Mouse (Mus musculus): ENCODE measurements around the gene Pon1. TPM values are rescaled to one million over a fixed set of nuclear protein-coding genes. Genes with fewer than 3 reads are reported as not detected.
A peak's percentile ranks its signal among the peaks of the same experiment; 100 is the strongest.

Gene Pon1
- polyA plus RNA-seq, 1 experiment, result not detected

DNA sequence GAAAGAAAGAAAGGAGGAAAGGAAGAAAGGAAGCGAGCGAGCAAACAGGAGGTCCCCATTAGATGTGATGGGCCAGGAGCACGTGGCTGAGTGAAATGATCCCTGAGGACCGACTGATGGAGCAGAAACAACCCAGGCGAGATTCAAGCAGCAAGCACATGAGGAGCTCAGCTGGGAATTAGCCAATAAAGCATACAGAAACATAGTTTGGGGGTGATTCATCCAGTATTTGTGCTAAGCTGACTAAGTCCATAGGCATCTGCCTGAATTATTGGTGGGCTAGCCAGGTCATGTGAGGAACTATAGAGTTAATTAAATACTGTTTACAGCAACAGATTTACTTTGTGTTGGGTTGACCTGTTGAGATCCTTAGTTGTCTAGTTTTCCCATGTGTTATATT lies 13.1 kb downstream of the Pon1 start:
- peaks cover 3% of the 10 kb centered on the region; the same call in 1 of the 2 replicates for H3K4me1 ChIP-seq (ENCODE audit: control insufficient read depth, insufficient read depth, low read length)
- H3K27ac ChIP-seq (ENCODE audit: insufficient read depth, low read length), result no peak overlapping the region
- TF ChIP-seq CTCF (IDR thresholded peaks at IDR 0.05; ENCODE audit: extremely low read depth, insufficient read depth, low read length) (no peak), POLR2A (IDR thresholded peaks at IDR 0.05; ENCODE audit: extremely low read depth, insufficient read depth, low read length) (no peak)
- no peak overlapping the region for H3K4me3 ChIP-seq (ENCODE audit: insufficient read depth, low read length)

DNA sequence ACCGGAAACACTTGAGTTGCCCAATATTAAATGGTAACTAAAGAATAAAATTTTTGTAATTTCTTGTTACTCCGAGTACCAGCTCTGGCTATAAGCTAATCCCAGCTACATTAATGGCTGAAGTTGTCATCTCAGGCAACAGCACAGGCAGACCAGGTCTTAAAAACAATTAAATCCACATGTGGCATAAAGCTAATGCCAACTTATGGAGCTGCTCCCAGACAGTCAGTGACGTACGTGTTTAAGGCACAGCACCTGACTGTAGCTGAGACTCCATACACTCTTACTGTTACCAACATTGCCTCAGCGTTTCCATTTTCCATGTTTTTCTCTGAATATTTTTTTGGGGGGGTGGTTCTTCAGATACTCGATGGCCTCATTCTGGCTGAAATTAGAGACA lies 14.6 kb downstream of the Pon1 start:
- TF ChIP-seq POLR2A (IDR thresholded peaks at IDR 0.05; ENCODE audit: extremely low read depth, insufficient read depth, low read length) (no peak), CTCF (IDR thresholded peaks at IDR 0.05; ENCODE audit: extremely low read depth, insufficient read depth, low read length) (no peak)
- Histone ChIP-seq H3K4me1 (ENCODE audit: control insufficient read depth, insufficient read depth, low read length) (peaks cover 3% of the 10 kb centered on the region; the same call in 1 of the 2 replicates), H3K27ac (ENCODE audit: insufficient read depth, low read length) (no peak overlapping the region)

DNA sequence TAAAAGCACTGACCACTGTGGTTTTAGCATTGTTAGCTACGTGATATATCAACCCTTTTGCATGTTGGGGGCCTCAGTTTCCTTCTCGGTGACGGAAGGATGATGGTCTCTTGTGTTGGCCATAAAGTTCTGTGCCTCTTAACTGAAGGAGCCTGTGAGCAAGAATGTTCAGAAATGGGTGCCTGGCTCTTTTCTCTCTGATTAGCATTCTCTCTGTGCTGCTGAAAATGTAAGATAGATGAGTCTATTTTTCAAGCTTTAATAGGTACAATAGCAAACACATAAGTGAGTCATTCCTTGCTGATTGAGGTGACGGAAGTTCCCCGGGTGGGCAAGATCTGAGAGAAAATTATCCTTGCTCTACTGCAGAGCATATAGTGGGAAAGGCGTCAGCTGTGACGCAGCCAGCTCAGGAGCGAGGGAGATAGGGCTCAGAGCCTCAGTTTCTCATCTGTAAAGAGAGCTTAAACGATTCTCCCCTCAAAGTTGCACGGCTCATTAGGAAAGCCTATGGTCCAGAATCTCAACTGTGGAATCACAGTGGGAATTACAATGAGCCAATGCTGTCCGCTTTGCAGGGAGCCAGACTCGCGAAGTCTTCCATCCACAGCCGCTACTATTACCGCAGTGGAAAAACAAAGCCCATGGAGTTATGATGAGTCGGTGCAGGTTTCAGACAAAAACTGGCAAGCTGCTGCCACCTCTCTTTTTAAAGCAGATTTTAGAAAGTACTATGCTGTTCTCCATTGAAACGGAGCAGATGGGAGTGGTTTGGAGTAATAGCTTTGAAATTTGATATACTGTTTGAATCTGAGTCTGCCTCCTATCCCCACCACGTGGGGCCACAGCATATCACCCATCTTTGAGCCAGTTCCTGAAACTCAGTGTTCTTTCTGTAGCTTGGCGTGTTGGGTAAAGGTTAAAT lies 15.5 kb downstream of the Pon1 start:
- Histone ChIP-seq H3K27ac (ENCODE audit: insufficient read depth, low read length) (no peak overlapping the region), H3K4me1 (ENCODE audit: control insufficient read depth, insufficient read depth, low read length) (peaks cover 3% of the 10 kb centered on the region; the same call in 1 of the 2 replicates), H3K4me3 (ENCODE audit: insufficient read depth, low read length) (peak overlapping the region; percentile 21)
- TF ChIP-seq CTCF (IDR thresholded peaks at IDR 0.05; ENCODE audit: extremely low read depth, insufficient read depth, low read length) (no peak), POLR2A (IDR thresholded peaks at IDR 0.05; ENCODE audit: extremely low read depth, insufficient read depth, low read length) (no peak)

More for the DNA sequence above, 14.6 kb downstream of the Pon1 start:
- H3K4me3 ChIP-seq (ENCODE audit: insufficient read depth, low read length), result no peak overlapping the region

DNA sequence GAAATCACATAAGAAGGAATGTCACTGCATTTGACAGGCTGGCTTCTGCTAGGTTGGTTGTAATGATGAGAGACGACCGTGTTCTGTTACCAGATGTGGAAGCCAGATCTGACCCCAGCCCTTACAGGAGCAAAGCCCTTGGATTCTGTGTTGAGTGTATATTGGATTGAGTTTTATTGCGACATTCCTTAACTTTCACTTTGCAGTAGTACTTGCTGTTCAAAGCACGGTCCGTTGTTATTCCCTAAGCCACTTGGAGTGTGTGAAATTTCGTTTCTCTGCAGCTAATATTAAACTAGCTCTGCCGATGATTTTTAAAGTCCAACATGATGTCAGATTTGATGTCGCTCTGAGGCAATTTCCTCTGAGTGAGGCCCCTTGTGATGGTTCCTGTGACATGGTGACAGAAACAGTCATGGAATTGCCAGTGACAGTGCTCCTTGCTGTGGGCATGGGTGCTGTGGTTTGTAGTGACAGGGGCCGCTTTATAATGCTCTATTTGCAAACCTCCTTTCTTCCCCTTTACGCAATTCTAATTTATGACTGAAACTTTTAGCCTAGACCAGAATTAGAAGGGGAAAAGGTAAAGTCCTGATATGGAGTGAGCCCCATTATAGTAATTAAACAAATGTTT lies 19.4 kb downstream of the Pon1 start:
- peaks cover 3% of the 10 kb centered on the region; the same call in 1 of the 2 replicates for H3K4me1 ChIP-seq (ENCODE audit: control insufficient read depth, insufficient read depth, low read length)
- H3K4me3 ChIP-seq (ENCODE audit: insufficient read depth, low read length), result no peak overlapping the region
- no peak overlapping the region for H3K27ac ChIP-seq (ENCODE audit: insufficient read depth, low read length)
- TF ChIP-seq CTCF (IDR thresholded peaks at IDR 0.05; ENCODE audit: extremely low read depth, insufficient read depth, low read length) (no peak), POLR2A (IDR thresholded peaks at IDR 0.05; ENCODE audit: extremely low read depth, insufficient read depth, low read length) (no peak)

DNA sequence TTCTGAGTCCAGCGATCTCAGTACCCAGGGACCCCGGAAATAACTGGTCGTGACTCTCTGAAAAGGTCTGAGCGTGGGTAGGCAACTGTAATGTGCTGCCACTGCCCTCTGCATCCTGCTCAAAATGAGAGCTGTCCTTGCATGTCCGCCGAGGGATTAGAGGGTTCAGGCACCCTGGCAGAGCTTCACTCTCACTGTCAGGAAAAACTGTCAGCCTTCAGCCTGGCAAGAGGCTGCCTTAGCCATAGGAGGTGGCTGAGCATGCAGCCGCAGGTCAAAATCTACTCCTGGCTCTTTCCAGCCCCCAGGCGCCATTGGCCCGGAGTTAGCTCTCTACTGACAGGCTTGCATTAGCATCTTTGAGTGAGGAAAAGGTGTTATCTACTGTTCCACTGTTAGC lies 21.2 kb downstream of the Pon1 start:
- Histone ChIP-seq H3K27ac (ENCODE audit: insufficient read depth, low read length) (no peak overlapping the region), H3K4me1 (ENCODE audit: control insufficient read depth, insufficient read depth, low read length) (0 out of 2 replicates have a peak, but pooled peaks cover 2% of the 10 kb centered on the region), H3K4me3 (ENCODE audit: insufficient read depth, low read length) (no peak overlapping the region)
- TF ChIP-seq CTCF (IDR thresholded peaks at IDR 0.05; ENCODE audit: extremely low read depth, insufficient read depth, low read length) (no peak), POLR2A (IDR thresholded peaks at IDR 0.05; ENCODE audit: extremely low read depth, insufficient read depth, low read length) (no peak)

DNA sequence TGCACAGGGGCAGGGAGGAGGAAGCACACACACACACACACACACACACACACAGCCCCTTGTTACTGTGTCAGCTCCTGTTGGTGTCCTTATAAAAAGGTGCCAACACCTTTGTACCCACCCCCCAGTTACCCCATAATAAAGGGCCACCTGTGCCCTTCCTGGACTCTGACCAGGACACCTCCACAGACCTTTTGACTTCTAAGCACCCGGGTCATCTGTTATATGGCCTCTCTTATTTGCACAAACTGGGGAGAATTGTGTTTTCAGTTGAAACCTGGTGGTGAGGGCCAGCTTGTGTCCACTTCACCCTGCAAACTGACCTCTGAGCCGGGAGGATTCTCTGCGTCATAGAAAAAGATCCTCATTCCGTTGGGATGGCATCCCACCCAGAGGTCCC lies 22.3 kb downstream of the Pon1 start:
- Histone ChIP-seq H3K27ac (ENCODE audit: insufficient read depth, low read length) (no peak overlapping the region), H3K4me3 (ENCODE audit: insufficient read depth, low read length) (no peak overlapping the region), H3K4me1 (ENCODE audit: control insufficient read depth, insufficient read depth, low read length) (0 out of 2 replicates have a peak, but pooled peaks cover 2% of the 10 kb centered on the region)
- TF ChIP-seq POLR2A (IDR thresholded peaks at IDR 0.05; ENCODE audit: extremely low read depth, insufficient read depth, low read length) (no peak), CTCF (IDR thresholded peaks at IDR 0.05; ENCODE audit: extremely low read depth, insufficient read depth, low read length) (no peak)

DNA sequence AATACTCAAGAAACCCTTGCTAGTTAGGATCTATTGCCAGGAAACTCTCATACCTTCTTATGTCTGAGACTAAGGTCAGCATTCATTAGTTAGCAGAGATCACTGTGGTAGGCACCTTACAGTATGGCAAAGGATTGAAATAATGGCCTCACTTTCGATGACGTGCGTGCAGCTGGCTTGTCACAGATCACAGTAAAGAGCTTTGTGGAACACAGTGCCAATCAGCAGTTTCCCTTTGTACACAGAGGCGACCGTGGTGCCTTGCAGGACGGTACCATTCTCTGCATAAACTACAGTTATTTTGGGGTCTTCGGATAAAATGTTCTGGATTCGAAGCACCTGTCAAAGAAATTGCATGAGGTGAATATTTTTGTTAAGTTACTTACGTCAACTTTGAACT lies 25.6 kb downstream of the Pon1 start:
- Histone ChIP-seq H3K4me1 (ENCODE audit: control insufficient read depth, insufficient read depth, low read length) (0 out of 2 replicates have a peak, but pooled peaks cover 2% of the 10 kb centered on the region), H3K27ac (ENCODE audit: insufficient read depth, low read length) (no peak overlapping the region), H3K4me3 (ENCODE audit: insufficient read depth, low read length) (no peak overlapping the region)
- TF ChIP-seq POLR2A (IDR thresholded peaks at IDR 0.05; ENCODE audit: extremely low read depth, insufficient read depth, low read length) (no peak), CTCF (IDR thresholded peaks at IDR 0.05; ENCODE audit: extremely low read depth, insufficient read depth, low read length) (no peak)

DNA sequence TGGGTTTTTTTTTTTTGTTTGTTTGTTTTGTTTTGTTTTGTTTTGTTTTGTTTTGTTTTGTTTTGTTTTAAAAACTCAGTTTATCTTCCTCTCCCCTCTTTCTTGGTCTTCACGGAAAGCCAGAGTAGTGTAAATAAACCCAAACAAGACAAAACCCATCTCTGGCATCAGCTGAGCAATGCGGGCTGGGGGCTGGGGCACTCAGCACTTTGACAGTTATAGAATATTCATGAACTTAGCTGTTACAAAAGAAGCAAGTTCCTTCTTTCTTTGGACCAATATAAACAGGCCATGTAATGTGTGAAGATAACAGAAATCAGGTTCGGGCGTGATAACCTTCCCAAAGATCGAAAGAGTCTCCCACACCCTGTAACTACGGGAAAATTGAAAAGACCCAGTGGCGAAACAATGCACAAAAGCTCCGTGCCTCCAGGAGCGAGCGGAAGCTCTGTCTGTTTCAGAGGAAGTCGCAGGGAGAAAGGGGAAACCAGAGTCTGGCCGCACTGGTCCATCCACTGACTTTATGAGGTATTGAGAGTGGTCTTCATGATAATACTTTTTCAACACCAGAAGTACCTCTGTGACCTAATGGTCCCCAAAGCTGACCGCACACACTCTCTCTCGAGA lies 26.6 kb downstream of the Pon1 start:
- Histone ChIP-seq H3K4me1 (ENCODE audit: control insufficient read depth, insufficient read depth, low read length) (0 out of 2 replicates have a peak, but pooled peaks cover 2% of the 10 kb centered on the region), H3K27ac (ENCODE audit: insufficient read depth, low read length) (peak overlapping the region; percentile 53), H3K4me3 (ENCODE audit: insufficient read depth, low read length) (no peak overlapping the region)
- TF ChIP-seq POLR2A (IDR thresholded peaks at IDR 0.05; ENCODE audit: extremely low read depth, insufficient read depth, low read length) (no peak), CTCF (IDR thresholded peaks at IDR 0.05; ENCODE audit: extremely low read depth, insufficient read depth, low read length) (no peak)

DNA sequence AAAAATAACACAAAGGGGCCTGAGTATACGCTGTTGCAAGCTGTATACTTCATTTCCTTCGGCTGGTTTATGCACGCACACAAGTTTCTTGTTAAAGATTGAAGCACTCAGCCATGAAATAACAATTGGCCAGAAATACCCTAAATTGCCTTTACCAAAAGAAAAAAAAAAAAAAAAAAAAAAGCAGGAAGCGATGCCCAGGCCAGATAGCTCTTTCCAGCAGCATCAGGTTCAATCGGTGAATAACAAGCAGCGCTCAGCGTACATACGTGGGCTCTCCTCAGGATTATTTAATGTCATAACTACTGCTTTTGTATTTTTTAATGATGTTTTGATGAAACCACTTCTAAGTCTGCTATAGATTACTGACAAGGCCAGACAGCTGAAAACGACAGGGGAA lies 28.9 kb downstream of the Pon1 start:
- no peak for TF ChIP-seq POLR2A (IDR thresholded peaks at IDR 0.05; ENCODE audit: extremely low read depth, insufficient read depth, low read length)
- TF ChIP-seq CTCF (IDR thresholded peaks at IDR 0.05; ENCODE audit: extremely low read depth, insufficient read depth, low read length), result no peak
- H3K4me1 ChIP-seq (ENCODE audit: control insufficient read depth, insufficient read depth, low read length), result 0 out of 2 replicates have a peak, but pooled peaks cover 2% of the 10 kb centered on the region
- H3K27ac ChIP-seq (ENCODE audit: insufficient read depth, low read length), result no peak overlapping the region
- no peak overlapping the region for H3K4me3 ChIP-seq (ENCODE audit: insufficient read depth, low read length)
